Mouse (Mus musculus): ENCODE results near the gene Antxr1. TPM values are rescaled to one million over a fixed set of nuclear protein-coding genes. Genes with fewer than 3 reads are reported as not detected.

The Antxr1 gene
- total RNA-seq, 2 experiments from 2014 or later = 12.7 to 15.7 TPM

DNA sequence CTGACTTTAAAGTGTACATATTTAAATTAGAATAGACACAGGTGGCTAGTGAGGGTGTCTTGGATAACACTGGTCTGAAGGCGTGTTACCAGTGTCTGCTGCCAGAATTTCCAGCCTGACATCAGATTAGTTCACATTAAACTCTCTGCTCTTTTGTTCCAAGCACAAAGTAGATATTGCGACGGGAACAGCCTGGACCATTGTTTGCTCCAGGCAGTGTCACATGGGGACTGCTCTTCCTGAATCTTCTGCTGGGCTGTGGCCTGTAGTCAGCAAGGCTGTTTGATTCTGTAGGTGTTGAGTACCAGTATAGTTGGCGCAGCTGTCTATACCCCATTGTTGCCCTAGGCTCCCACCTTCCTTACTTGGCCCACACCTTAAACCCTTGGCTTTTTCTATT lies 211.6 kb downstream of the Antxr1 start:
- TF ChIP-seq CTCF (IDR thresholded peaks at IDR 0.05) = no peak
- H3K4me3 ChIP-seq = no peak overlapping the region
- DNase-seq (ENCODE audit: extremely low spot score in 1 of 2, low spot score in 2 of 2) = no peak
- no peak overlapping the region for H3K27ac ChIP-seq
- intact Hi-C loops (cut with DNase I) = no loop called here

GRCm38 (mm10) chr6:87123406-87123805 lies 212.2 kb downstream of the Antxr1 start:
- Histone ChIP-seq H3K27ac (no peak overlapping the region), H3K4me3 (no peak overlapping the region)
- intact Hi-C loops (cut with DNase I) = no loop called here
- DNase-seq (ENCODE audit: extremely low spot score in 1 of 2, low spot score in 2 of 2) = no peak
- no peak for TF ChIP-seq CTCF (IDR thresholded peaks at IDR 0.05)

DNA sequence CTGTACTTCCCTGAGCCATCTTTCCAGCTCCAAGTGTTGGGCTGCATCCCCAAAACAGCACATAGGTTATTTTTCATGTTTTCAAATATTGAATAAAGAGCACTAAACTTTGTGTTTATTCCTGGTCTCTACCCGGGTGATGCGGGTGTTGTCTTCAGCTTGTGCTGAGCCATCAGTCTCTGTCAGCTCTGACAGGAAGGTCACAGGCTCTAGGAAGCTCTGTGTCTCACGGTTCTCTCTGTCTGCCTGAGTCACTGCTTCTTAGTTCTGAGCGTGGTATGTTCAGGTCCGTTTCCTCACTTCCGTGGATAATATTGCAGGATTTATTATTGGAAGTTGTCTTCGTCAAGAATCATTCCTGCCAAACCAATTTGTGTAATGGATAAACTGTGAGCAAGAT lies 213.7 kb downstream of the Antxr1 start:
- TF ChIP-seq CTCF (IDR thresholded peaks at IDR 0.05) = no peak
- intact Hi-C loops (cut with DNase I) = no loop called here
- H3K4me3 ChIP-seq = no peak overlapping the region
- no peak overlapping the region for H3K27ac ChIP-seq
- no peak for DNase-seq (ENCODE audit: extremely low spot score in 1 of 2, low spot score in 2 of 2)

GRCm38 (mm10) chr6:87120661-87121060 lies 215.0 kb downstream of the Antxr1 start:
- no peak overlapping the region for H3K4me3 ChIP-seq
- no peak overlapping the region for H3K27ac ChIP-seq
- intact Hi-C loops (cut with DNase I) = no loop called here
- peak; percentile 22 for TF ChIP-seq CTCF (IDR thresholded peaks at IDR 0.05)
- no peak for DNase-seq (ENCODE audit: extremely low spot score in 1 of 2, low spot score in 2 of 2)

DNA sequence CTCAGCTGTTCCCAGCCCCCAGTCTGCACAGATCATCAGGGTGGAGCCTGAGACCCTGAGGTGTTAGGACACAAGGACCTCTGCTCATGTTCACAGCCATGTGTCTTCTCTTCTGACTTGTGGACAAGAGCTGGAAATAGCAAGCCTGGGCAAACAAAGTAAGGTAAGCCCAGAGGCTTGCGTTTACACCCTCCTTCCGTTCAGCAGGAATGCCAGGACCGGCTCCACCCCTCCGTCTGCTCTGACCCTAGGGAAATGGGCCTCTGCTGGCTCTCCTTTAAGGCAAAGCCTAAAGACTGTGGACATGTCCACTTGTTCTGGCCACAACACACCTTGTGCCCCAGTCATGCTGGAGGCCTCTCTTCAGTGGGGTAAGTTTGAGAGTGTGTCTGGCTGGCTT lies 215.6 kb downstream of the Antxr1 start:
- no peak overlapping the region for H3K27ac ChIP-seq
- DNase-seq (ENCODE audit: extremely low spot score in 1 of 2, low spot score in 2 of 2) = no peak
- intact Hi-C loops (cut with DNase I) = no loop called here
- no peak overlapping the region for H3K4me3 ChIP-seq
- no peak for TF ChIP-seq CTCF (IDR thresholded peaks at IDR 0.05)

DNA sequence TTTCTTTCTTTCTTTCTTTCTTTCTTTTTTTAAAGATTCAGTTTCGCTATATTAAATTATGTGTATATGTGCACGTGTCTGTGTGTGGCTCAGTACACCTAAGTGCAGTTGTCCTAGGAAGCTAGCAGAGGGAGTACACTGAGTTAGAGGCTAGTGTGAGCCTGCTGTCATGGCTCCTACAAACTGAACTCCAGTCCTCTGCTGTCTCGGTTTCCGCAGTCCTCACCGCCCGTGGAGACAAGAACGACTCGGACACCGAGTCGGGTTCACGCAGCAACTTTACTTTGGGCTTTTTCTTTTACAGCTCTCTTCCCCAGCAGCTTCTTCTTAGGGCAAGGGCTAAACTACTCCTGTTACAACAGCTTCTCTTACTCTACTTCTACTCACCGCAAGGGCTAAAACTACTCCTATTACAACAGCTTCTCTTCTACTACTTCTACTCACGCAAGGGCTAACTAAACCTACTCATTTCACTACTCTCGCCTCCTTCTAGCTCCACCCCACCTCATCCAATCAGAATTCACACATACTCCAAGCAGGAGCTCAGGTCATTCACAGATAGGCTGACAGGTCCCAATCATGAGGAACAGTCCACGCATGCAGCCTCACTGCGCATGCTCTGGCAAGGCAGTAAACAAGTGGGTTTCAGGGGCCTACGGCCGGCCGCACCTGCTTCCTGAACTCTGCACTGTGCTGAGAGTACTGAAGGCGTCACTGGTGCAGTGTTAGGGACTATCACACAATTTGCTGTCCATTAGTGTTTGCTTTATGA lies 216.4 kb downstream of the Antxr1 start:
- no peak overlapping the region for H3K27ac ChIP-seq
- intact Hi-C loops (cut with DNase I) = no loop called here
- H3K4me3 ChIP-seq = no peak overlapping the region
- no peak for TF ChIP-seq CTCF (IDR thresholded peaks at IDR 0.05)
- no peak for DNase-seq (ENCODE audit: extremely low spot score in 1 of 2, low spot score in 2 of 2)

DNA sequence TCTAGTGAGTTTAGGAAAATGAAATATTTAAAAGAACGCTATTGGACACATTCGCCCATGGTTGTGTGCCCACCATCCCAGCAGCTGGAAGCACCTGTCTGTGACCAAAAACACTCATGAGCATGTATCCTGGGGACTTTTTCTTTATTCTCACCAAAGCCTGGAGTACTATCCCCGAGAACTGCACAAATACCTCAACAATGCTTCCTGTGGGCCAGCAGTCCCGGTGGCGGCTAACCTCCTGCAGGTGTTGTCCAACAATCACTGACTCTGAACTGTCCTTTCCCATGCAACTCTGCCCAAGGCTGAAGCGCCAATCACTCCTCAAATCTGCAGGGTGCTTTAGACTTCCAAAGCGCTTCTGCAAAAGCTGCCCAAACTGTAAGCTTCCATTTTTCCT lies 219.0 kb downstream of the Antxr1 start:
- no peak for TF ChIP-seq CTCF (IDR thresholded peaks at IDR 0.05)
- Histone ChIP-seq H3K27ac (no peak overlapping the region), H3K4me3 (no peak overlapping the region)
- intact Hi-C loops (cut with DNase I) = no loop called here
- no peak for DNase-seq (ENCODE audit: extremely low spot score in 1 of 2, low spot score in 2 of 2)

DNA sequence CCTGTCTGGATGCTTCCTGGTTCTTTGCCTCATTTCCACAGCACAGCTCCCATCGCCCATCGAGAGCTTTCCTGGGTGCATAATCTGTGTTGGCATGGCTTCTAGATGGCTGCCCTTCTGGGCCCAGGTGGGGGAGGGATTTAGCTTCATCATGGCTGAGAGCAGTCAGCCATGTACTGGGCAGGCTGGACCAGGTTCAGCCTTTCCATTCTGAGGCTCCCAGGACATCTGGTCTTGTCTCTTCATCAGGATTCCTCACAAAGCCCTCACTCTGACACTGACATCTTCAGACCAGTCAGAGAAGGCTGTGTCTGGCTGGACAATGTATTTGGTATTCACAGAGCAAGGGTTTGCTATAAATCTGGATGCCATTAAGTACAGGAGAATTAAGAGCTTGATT lies 219.6 kb downstream of the Antxr1 start:
- TF ChIP-seq CTCF (IDR thresholded peaks at IDR 0.05) = no peak
- intact Hi-C loops (cut with DNase I) = no loop called here
- Histone ChIP-seq H3K27ac (no peak overlapping the region), H3K4me3 (no peak overlapping the region)
- no peak for DNase-seq (ENCODE audit: extremely low spot score in 1 of 2, low spot score in 2 of 2)

DNA sequence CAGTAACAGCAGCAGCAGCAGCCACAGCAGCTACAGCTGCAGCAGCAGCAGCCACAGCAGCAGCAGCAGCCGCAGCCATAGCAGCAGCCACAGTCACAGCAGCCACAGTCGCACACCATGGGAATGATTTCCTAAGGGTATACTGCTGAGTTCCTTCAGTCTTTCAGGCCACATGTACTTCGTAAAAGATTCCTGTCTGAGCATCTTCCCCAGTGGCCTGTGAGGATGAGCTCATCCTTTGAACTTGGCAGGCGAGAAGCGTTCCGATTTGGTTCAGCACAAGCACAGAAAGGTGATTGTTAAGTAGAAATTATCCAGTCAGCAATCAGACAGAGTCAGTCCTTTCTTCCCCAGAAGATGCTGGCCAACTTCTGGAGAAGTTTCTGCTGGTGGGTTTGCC lies 223.5 kb downstream of the Antxr1 start:
- TF ChIP-seq CTCF (IDR thresholded peaks at IDR 0.05) = no peak
- intact Hi-C loops (cut with DNase I) = no loop called here
- H3K27ac ChIP-seq = no peak overlapping the region

DNA sequence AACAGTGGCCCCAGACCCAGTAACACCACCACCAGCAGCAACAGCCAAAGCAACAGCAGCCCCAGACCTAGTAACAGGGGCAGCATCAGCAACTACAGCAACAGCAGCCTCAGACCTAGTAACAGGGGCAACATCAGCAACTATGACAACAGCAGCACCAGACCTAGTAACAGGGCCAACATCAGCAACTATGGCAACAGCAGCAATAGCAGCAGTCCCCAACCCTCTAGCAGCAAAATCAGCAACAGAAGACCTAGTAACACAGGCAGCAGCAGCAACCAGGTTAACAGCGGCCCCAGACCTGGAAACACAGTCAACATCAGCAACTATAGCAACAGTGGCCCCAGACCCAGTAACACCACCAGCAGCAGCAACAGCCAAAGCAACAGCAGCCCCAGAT lies 224.1 kb downstream of the Antxr1 start:
- intact Hi-C loops (cut with DNase I) = no loop called here
- no peak for DNase-seq (ENCODE audit: extremely low spot score in 1 of 2, low spot score in 2 of 2)
- no peak for TF ChIP-seq CTCF (IDR thresholded peaks at IDR 0.05)

More for the DNA sequence above, 223.5 kb downstream of the Antxr1 start:
- H3K4me3 ChIP-seq = no peak overlapping the region
- DNase-seq (ENCODE audit: extremely low spot score in 1 of 2, low spot score in 2 of 2) = no peak

DNA sequence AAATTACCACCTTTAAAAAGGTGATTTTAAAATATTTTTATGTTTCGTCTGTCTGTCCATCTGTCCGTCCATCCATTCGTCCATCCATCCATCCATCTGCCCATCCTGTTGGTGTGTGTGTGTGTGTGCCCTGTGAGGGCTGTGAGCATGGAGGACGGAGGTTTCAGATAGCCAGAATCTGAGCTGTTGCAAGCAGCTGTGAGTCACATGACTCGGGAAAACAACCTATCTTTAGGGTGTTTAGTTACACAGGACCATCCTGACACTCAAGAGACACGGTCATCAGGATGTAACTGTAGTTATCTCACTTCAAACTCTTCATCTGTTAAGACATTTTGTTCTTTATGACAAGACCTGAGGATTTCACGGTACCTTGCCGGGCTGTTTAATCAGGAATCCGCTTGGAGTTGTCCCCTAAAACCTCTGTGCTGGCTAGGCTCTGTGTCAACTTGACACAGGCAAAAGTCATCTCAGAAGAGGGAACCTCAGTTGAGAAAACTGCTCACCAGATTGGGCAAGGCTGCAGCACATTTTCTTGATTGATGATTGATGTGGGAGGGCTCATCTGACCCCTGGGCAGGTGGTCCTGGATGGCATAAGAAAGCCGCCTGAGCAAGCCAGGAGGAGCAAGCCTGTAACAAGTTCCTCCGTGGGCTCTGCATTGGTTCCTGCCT lies 231.4 kb downstream of the Antxr1 start, which contains the start of gene D6Ertd527e:
Gene D6Ertd527e, plus strand, starts transcription at position 624 of the 674 bp plus-strand sequence.
- H3K27ac ChIP-seq = no peak within 1 kb of the TSS
- no peak for TF ChIP-seq CTCF (IDR thresholded peaks at IDR 0.05)
- intact Hi-C loops (cut with DNase I) = loop anchor here (10.0 kb wide), 1 partner anchor 421 kb away; no protein-coding TSS in a partner anchor
- no peak within 1 kb of the TSS for H3K4me3 ChIP-seq
- no peak for DNase-seq (ENCODE audit: extremely low spot score in 1 of 2, low spot score in 2 of 2)

More for the DNA sequence above, 224.1 kb downstream of the Antxr1 start:
- Histone ChIP-seq H3K27ac (no peak overlapping the region), H3K4me3 (no peak overlapping the region)

DNA sequence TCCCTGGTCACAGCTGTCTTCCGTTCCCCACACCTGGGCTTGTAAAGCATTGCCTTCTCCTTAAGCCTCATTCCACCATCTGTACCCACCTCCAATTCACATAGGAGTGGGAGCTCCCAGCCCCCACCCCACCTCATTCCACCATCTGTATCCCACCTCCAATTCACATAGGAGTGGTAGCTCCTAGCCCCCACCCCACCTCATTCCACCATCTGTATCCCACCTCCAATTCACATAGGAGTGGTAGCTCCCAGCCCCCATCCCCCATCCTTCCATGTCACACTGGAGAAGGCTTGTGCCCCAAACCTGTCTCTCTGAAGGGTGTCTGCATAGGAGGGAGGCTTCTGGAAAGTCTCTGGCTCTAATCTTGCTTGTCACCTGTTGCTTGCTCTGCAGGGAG lies 232.3 kb downstream of the Antxr1 start:
- H3K4me3 ChIP-seq = no peak overlapping the region
- TF ChIP-seq CTCF (IDR thresholded peaks at IDR 0.05) = no peak
- intact Hi-C loops (cut with DNase I) = loop anchor here (10.0 kb wide), 1 partner anchor 421 kb away; no protein-coding TSS in a partner anchor
- no peak overlapping the region for H3K27ac ChIP-seq
- DNase-seq (ENCODE audit: extremely low spot score in 1 of 2, low spot score in 2 of 2) = no peak
